Mouse (Mus musculus) gastrocnemius, adult 18-20 months (tissue): ENCODE results near the gene Gm128. TPM values are rescaled to one million over a fixed set of nuclear protein-coding genes. Genes with fewer than 3 reads are reported as not detected.

Source experiments
- DNase-seq: peaks from one replicate; pipeline ENCODE4 v3.0.0; 2021; ENCODE audit warnings: low spot score
- total RNA-seq, 2 experiments: library from RNA; stranded (reverse); gene quantifications; 2 replicates each; pipeline ENCODE4 v1.2.3; 2021

The Gm128 gene
- total RNA-seq, 2 experiments from 2014 or later: not detected

GRCm38 (mm10) chr3:95200132-95200531 lies 41.3 kb downstream of the Gm128 start:
- DNase-seq: no peak

DNA sequence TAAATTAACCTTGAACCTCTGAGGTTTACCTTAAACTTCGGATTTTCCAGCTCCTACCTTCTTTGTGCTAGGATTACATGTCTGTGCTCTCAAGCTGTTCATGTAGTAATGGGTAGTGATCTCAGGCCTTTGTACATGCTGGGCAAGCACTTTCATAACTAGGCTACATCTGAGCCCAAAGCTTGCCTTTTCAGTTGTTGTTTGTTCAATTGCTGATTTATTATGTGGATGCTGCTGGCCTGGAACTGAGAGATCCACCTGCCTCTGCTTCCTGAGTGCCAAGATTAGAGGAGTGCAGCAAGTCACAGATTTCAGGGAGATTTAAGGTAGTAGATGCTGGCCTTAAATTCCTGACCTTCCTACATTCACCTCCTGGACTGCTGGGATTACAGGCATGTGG lies 42.3 kb downstream of the Gm128 start:
- DNase-seq: no peak

- DNase-seq: no peak
These were observed 45.6 kb downstream of the Gm128 start for GRCm38 (mm10) chr3:95195772-95196171.

DNA sequence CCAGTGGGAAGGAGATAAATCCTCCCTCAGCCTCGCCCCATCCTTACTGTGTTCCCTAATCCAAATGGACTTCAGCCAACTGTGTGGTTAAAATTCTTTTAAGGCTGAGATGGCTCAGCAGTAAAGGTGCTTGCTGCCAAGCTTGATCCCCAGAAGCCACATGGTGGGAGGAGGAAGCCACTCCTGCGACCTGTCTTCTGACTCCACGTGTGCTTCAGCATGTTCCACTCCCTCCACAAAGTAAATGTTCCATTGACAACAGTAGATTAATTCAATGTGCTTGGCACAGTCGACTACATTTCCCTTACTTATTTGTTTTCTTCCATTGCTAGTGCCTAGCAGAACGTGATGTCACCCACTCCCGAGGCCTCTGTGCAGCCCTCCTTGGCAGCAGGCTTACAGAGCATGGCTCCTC lies 46.7 kb downstream of the Gm128 start:
- no peak for DNase-seq

Other genes with a start within 250 kb of the Gm128 start
- gene Zfp687, start 226.2 kb downstream of the Gm128 start, total RNA-seq: 10 to 100 TPM; 13.2 to 14.9 TPM
- gene Psmd4, start 199.0 kb downstream of the Gm128 start, total RNA-seq: 100 to 1,000 TPM; 222 to 224 TPM
- gene Pip5k1a, start 134.7 kb downstream of the Gm128 start, total RNA-seq: 10 to 100 TPM; 21.7 to 31.8 TPM
- 10 to 100 TPM; 64.3 to 85.5 TPM for gene Vps72, start 130.6 kb downstream of the Gm128 start, total RNA-seq
- 100 to 1,000 TPM; 663 to 722 TPM for gene Tmod4, start 117.1 kb downstream of the Gm128 start, total RNA-seq
- 10 to 100 TPM; 34.6 to 46.5 TPM for gene Scnm1, start 107.6 kb downstream of the Gm128 start, total RNA-seq
- gene Lysmd1, start 107.5 kb downstream of the Gm128 start, total RNA-seq: 1 to 10 TPM; 6.3 to 6.6 TPM
- under 1 TPM; 0.27 to 0.55 TPM for gene Tnfaip8l2, start 99.2 kb downstream of the Gm128 start, total RNA-seq
- 100 to 1,000 TPM in 1 of 2 experiments, 10 to 100 TPM in 1; 75.9 to 111 TPM for gene Sema6c, start 81.1 kb downstream of the Gm128 start, total RNA-seq
- 10 to 100 TPM in 1 of 2 experiments, 1 to 10 TPM in 1; 7.1 to 10.0 TPM for gene Gabpb2, start 23.7 kb downstream of the Gm128 start, total RNA-seq
- gene Cdc42se1, start 12.9 kb downstream of the Gm128 start, total RNA-seq: 10 to 100 TPM; 12.4 to 17.1 TPM
- 10 to 100 TPM; 69.8 to 83.1 TPM for gene Mllt11, start 9.4 kb downstream of the Gm128 start, total RNA-seq
- not detected for gene Bnipl, start 9.6 kb upstream of the Gm128 start, total RNA-seq
- gene Mindy1, start 39.7 kb upstream of the Gm128 start, total RNA-seq: 10 to 100 TPM; 29.7 to 30.6 TPM
- 10 to 100 TPM; 51.3 to 56.0 TPM for gene Prune1, start 40.5 kb upstream of the Gm128 start, total RNA-seq
- under 1 TPM in 1 of 2 experiments, not detected in 1; 0.17 TPM for gene Anxa9, start 65.6 kb upstream of the Gm128 start, total RNA-seq
- 10 to 100 TPM; 14.7 to 22.1 TPM for gene Cers2, start 73.2 kb upstream of the Gm128 start, total RNA-seq
- gene Setdb1, start 115.6 kb upstream of the Gm128 start, total RNA-seq: 10 to 100 TPM in 1 of 2 experiments, 1 to 10 TPM in 1; 8.9 to 10.8 TPM
- gene 4930558C23Rik, start 161.2 kb upstream of the Gm128 start, total RNA-seq: under 1 TPM; 0.32 to 0.33 TPM
- 10 to 100 TPM; 41.3 to 46.5 TPM for gene Arnt, start 192.8 kb upstream of the Gm128 start, total RNA-seq